Mouse (Mus musculus): ENCODE measurements around the gene Pde6d. TPM values are rescaled to one million over a fixed set of nuclear protein-coding genes. Genes with fewer than 3 reads are reported as not detected.

Gene Pde6d
- polyA plus RNA-seq, 1 experiment, result 11.7 TPM

- Histone ChIP-seq H3K27me3 (ENCODE audit: control insufficient read depth, insufficient read depth, low read length) (no peaks in the 10 kb centered on the region), H3K4me3 (ENCODE audit: extremely low read depth, insufficient read depth, insufficient read length) (peak overlapping the region; percentile 94), H3K27ac (ENCODE audit: insufficient read depth, low read length) (peak overlapping the region; percentile 95), H3K4me1 (ENCODE audit: control insufficient read depth, insufficient read depth, insufficient read length) (peaks cover 13% of the 10 kb centered on the region), H3K36me3 (ENCODE audit: control insufficient read depth, insufficient read depth, low read length) (peaks cover 8% of the 10 kb centered on the region)
- peak; percentile 78 for TF ChIP-seq CTCF (IDR thresholded peaks at IDR 0.05; ENCODE audit: extremely low read depth, insufficient read depth, insufficient read length, insufficient replicate concordance)
- TF ChIP-seq POLR2A (IDR thresholded peaks at IDR 0.05; ENCODE audit: low read depth, low read length), result no peak
- WGBS, result under 1% methylated on average over 89 of the region's 89 CpGs
- peak; percentile 84 to 90 for DNase-seq (ENCODE audit: low read depth in 1 of 2, low spot score in 2 of 2)
These were observed 54.6 kb downstream of the Pde6d start for GRCm38 (mm10) chr1:86527599-86528486.

DNA sequence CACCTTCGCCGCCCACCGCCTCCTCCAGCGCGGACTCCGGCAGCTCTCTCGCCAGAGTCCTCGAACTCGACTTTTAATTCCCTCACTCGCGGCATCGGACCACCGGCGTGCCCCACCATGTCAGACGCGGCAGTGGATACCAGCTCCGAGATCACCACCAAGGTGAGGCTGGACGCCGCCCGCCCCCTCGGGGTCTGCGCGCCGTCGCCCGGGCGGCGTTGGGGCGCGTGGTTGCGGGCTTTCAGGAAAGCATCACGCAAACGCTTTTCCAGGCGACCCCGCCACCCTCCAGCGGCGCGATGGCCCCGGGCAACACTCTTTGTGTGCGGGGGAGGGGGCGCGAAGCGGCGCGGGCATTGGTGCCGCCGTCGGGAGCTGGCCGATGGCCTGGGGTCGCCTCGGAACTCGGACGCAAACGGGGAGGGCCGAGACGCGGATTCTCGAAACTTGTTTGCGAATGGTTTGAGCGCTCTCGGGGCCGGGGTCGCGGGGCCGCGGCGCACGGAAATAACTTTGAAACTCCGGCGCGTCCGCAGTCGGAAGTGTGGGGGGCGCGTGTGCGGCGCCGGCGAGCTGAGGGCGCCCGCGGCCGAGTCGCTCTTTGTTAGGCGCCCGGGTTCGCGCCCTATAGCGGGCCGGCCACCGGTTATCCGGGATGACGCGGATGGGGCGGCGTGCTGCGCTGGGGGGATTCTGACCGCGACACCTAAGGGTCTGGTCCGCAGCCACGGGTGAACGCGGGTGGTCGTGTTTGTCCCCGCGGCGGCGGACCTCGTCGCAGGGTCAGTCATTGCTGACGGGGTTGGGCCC lies 55.4 kb downstream of the Pde6d start:
- H3K4me3 ChIP-seq (ENCODE audit: extremely low read depth, insufficient read depth, insufficient read length), result peak overlapping the region; percentile 94
- peaks cover 8% of the 10 kb centered on the region for H3K36me3 ChIP-seq (ENCODE audit: control insufficient read depth, insufficient read depth, low read length)
- peaks cover 21% of the 10 kb centered on the region for H3K4me1 ChIP-seq (ENCODE audit: control insufficient read depth, insufficient read depth, insufficient read length)
- peak overlapping the region; percentile 95 for H3K27ac ChIP-seq (ENCODE audit: insufficient read depth, low read length)
- peak in 1 of 2 experiments; percentile 49 for DNase-seq (ENCODE audit: low read depth in 1 of 2, low spot score in 2 of 2)
- TF ChIP-seq POLR2A (IDR thresholded peaks at IDR 0.05; ENCODE audit: low read depth, low read length), result no peak; the same call in 1 of the 2 replicates
- no peak for TF ChIP-seq CTCF (IDR thresholded peaks at IDR 0.05; ENCODE audit: extremely low read depth, insufficient read depth, insufficient read length, insufficient replicate concordance)
- WGBS, result under 1% methylated on average over 111 of the region's 111 CpGs
- H3K27me3 ChIP-seq (ENCODE audit: control insufficient read depth, insufficient read depth, low read length), result no peaks in the 10 kb centered on the region

DNA sequence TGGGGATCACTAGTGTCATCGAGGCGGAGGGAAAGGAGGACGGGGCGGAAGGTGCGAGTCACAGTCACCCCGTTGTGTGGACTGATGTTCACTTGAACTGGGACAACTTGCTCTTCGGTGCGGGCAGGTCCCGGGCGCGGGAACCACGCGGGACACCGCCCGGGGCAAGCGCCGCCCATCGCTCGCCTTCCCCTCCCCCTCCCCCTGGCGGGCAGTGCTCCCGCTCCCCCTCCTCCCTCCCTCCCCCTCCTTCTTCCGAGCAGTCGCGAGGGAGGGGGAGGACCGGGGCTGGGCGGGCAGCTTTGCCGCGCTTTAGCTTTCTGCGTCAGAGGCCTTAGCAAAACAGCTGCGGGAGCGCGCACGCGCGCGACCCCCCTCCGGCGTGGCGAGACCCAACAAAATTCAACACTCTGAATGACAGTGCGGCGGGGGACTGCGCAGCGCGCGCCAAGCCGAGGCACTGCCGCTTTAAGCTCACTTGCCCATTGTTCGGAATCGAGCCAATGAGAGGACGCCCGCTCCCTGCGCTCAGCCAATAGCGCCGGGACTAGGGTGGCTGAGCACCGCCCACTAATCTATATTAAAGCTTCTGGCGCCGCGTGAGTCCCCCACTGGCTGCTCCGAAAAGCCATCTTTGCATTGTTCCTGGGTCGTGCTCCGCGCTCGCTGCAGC lies 56.2 kb downstream of the Pde6d start, which contains the start of gene Ptma:
TSS of gene Ptma (plus strand) at position 611 of the 673 bp plus-strand sequence.
- Histone ChIP-seq H3K36me3 (ENCODE audit: control insufficient read depth, insufficient read depth, low read length) (peaks cover 8% of the 10 kb centered on the region), H3K4me1 (ENCODE audit: control insufficient read depth, insufficient read depth, insufficient read length) (peaks cover 21% of the 10 kb centered on the region), H3K27me3 (ENCODE audit: control insufficient read depth, insufficient read depth, low read length) (no peaks in the 10 kb centered on the region), H3K27ac (ENCODE audit: insufficient read depth, low read length) (peak within 1 kb of the TSS; percentile 100), H3K4me3 (ENCODE audit: extremely low read depth, insufficient read depth, insufficient read length) (peak within 1 kb of the TSS; percentile 94)
- under 1% methylated on average over 56 of the region's 63 CpGs for WGBS
- TF ChIP-seq CTCF (IDR thresholded peaks at IDR 0.05; ENCODE audit: extremely low read depth, insufficient read depth, insufficient read length, insufficient replicate concordance), result no peak
- peak; percentile 96 for TF ChIP-seq POLR2A (IDR thresholded peaks at IDR 0.05; ENCODE audit: low read depth, low read length)
- peak; percentile 97 to 99 for DNase-seq (ENCODE audit: low read depth in 1 of 2, low spot score in 2 of 2)

GRCm38 (mm10) chr1:86525499-86526115 lies 56.8 kb downstream of the Pde6d start:
- WGBS, result under 1% methylated on average over 44 of the region's 44 CpGs
- H3K27me3 ChIP-seq (ENCODE audit: control insufficient read depth, insufficient read depth, low read length), result no peaks in the 10 kb centered on the region
- peak overlapping the region; percentile 76 for H3K4me3 ChIP-seq (ENCODE audit: extremely low read depth, insufficient read depth, insufficient read length)
- H3K4me1 ChIP-seq (ENCODE audit: control insufficient read depth, insufficient read depth, insufficient read length), result peaks cover 21% of the 10 kb centered on the region
- H3K36me3 ChIP-seq (ENCODE audit: control insufficient read depth, insufficient read depth, low read length), result peaks cover 6% of the 10 kb centered on the region
- DNase-seq (ENCODE audit: low read depth in 1 of 2, low spot score in 2 of 2), result peak in 1 of 2 experiments; percentile 79
- peak overlapping the region; percentile 100 for H3K27ac ChIP-seq (ENCODE audit: insufficient read depth, low read length)
- TF ChIP-seq POLR2A (IDR thresholded peaks at IDR 0.05; ENCODE audit: low read depth, low read length), result no peak
- TF ChIP-seq CTCF (IDR thresholded peaks at IDR 0.05; ENCODE audit: extremely low read depth, insufficient read depth, insufficient read length, insufficient replicate concordance), result no peak

DNA sequence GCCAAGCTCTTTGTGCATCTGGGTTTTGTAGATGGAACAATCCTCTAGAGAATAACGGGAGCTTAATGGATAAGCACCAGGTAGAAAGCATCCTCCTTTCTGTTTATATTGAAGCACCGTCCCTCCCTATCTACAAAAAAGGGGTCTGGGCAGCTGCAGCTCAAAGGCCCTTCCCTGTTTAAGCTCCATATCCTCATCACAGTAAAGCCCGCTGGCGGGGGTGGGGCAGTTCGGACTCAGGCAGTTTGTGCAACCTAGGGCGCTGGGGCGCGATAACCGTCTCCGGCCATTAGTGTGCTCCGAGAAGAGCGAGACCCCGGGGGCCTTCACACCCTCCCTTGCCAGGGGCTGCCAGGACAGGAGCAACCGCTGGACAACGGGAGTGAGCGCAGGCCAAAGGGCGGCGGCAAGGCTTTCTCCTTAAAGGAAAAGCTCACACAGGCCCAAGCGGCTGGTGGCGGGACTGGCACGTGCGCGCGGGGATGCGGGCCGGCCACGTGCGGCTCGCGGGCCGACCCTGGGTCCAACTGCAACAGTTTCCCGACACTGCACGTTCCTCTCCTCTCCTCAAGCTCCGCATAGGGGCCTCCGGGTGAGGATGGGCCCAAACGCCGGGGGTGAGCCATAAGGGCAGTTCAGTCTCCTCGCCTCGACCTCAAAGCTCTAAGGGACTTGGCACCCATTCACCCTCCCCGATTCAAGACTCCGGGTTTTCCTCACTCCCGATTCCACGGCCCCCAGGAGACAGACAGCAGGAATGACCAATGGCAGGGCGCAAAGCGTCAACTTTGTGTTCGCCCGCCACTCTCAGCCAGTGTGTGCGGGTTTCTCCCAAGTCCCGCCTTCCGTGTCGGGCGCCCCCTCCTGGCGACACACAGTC lies 57.6 kb downstream of the Pde6d start:
- peak overlapping the region; percentile 100 for H3K27ac ChIP-seq (ENCODE audit: insufficient read depth, low read length)
- peak; percentile 97 to 99 for DNase-seq (ENCODE audit: low read depth in 1 of 2, low spot score in 2 of 2)
- H3K4me3 ChIP-seq (ENCODE audit: extremely low read depth, insufficient read depth, insufficient read length), result peak overlapping the region; percentile 76
- peaks cover 21% of the 10 kb centered on the region for H3K4me1 ChIP-seq (ENCODE audit: control insufficient read depth, insufficient read depth, insufficient read length)
- WGBS, result 8% methylated on average over 53 of the region's 53 CpGs
- TF ChIP-seq CTCF (IDR thresholded peaks at IDR 0.05; ENCODE audit: extremely low read depth, insufficient read depth, insufficient read length, insufficient replicate concordance), result peak; percentile 96
- TF ChIP-seq POLR2A (IDR thresholded peaks at IDR 0.05; ENCODE audit: low read depth, low read length), result no peak
- H3K36me3 ChIP-seq (ENCODE audit: control insufficient read depth, insufficient read depth, low read length), result peaks cover 5% of the 10 kb centered on the region
- no peaks in the 10 kb centered on the region for H3K27me3 ChIP-seq (ENCODE audit: control insufficient read depth, insufficient read depth, low read length)
